Mouse (Mus musculus) ovary, adult 10 weeks (tissue): Measurements from ENCODE around the gene Cgn. TPM values are rescaled to one million over a fixed set of nuclear protein-coding genes. Genes with fewer than 3 reads are reported as not detected.

Experiments used
- polyA plus RNA-seq: library from polyadenylated mRNA; stranded (reverse); fragments of 350-450 nt; fragmentation: Illumina TruSeq; extraction: RNeasy Lipid Tissue Mini Kit (QIAGEN cat#74804); gene quantifications from one replicate; pipeline ENCODE4 v1.2.3, GENCODE M21; 2014

Cgn gene
- 3.2 TPM for polyA plus RNA-seq

GRCm38 (mm10) chr3:94786367-94786835, at the start of gene Cgn:
Cgn (minus strand) TSS chr3:94786492.

Other genes with a start within 250 kb of the Cgn start
- gene Snx27, start 203.8 kb downstream of the Cgn start, polyA plus RNA-seq = 69.9 TPM
- not detected for gene Gm10972, start 143.4 kb downstream of the Cgn start, polyA plus RNA-seq
- gene Tuft1, start 127.6 kb downstream of the Cgn start, polyA plus RNA-seq = 1.9 TPM
- not detected for gene Selenbp2, start 92.9 kb downstream of the Cgn start, polyA plus RNA-seq
- gene Pogz, start 51.1 kb upstream of the Cgn start, polyA plus RNA-seq = 31.5 TPM
- 49.3 TPM for gene Psmb4, start 100.5 kb upstream of the Cgn start, polyA plus RNA-seq
- gene Selenbp1, start 146.6 kb upstream of the Cgn start, polyA plus RNA-seq = 3.3 TPM
- gene Rfx5, start 167.6 kb upstream of the Cgn start, polyA plus RNA-seq = 23.9 TPM
- 6.7 TPM for gene Pi4kb, start 188.2 kb upstream of the Cgn start, polyA plus RNA-seq
- 8.8 TPM for gene Zfp687, start 229.0 kb upstream of the Cgn start, polyA plus RNA-seq